Mouse (Mus musculus) forelimb bud, embryonic 11.5 days (tissue): Measurements from ENCODE around the gene Mrpl24.

ENCODE experiments used
- DNase-seq: peaks from one replicate; pipeline ENCODE4 v3.0.0-alpha.2; 2012; ENCODE audit warnings: low read depth, low spot score

Gene Mrpl24

DNA sequence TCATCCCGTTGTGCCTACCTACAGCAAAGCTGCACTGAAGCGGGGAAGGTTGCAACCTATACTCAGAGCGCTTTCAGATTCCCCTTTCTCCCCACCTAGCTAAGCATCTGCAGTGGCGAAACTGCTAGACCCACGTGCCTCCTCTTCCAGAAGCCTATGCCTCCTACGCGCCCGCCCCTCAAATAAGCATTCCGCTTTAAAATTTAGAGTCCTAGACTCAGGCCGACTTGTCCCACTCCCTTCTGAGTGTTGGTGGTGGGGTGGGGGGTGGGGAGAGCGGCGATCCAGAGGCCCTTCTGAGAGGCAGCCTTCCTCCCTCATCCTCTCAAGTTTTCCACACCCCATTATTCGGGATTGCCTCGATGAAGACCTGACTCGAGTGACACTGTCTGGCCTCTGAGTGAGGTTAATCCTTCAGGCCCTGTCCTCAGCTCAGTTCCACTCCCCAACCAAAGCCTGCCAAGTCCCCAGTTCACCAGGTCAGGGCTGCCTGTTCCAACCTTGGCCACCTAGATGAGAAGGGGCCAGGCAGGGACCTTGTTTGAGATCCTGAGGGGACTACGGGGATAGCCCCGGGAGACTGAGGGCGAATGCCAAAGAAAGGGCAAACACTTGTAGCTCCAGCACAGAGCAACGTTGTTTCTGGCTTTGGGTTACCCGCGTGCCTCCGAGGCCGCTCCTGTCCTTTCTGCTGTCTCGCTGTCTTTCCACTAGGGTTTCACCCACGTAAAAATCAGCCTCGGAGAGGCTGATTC lies 27.9 kb downstream of the Mrpl24 start:
- no peak for DNase-seq

DNA sequence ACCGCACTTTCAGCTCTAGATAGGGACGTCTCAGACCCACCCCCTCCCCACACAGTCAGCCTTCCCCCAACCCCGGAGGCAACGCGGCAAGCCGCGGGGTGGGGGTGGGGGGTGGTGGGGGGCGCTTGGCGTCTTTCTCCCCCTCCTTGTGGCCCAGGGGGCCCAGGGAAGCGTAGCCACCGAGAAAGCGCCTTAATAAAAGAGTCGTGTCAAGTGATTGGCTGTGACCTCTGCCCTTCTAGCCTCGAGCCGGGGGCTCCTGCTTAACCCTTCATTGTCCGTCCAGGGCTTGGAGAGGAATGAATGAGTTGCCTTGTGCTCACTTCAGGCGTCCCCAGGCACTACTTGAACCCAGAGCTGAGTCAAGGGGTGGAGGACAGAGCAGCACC lies 28.5 kb downstream of the Mrpl24 start:
- DNase-seq = peak; percentile 89

GRCm38 (mm10) chr3:87948378-87949265 lies 29.3 kb downstream of the Mrpl24 start, which contains the start of gene Crabp2:
Crabp2 (plus strand) TSS chr3:87948666.
- peak; percentile 83 for DNase-seq

DNA sequence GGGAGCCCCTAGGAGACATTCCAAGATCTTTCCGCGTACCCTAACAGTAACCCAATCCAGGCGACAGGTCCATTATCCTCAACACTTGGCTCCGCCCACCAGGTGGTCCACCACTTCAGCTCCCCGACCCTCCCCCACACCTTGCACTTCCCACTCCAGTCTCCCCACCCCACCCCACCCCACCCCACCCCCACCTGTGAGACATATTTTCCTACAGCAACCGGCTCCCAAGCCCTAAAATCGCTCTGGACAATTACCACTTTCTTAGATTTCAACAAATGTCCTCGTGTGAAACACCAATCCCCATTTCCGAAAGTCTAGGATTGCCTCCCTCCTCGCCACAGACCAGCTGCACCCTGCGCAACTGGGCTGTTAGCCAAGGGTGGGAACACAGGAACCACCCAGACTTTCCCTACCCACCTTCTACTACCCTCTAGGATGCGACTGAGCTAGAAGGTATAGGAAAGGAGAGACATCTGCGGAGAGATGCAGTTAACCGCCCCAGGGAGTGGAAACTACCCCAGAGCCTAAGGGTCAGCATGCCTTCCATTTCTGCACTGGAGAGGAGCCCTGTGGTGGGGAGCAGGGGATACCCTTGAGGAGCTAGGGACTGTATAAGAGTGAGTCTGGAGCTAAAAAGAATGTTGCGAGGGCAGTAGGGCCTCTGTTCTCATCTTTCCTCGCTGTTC lies 30.1 kb downstream of the Mrpl24 start:
- peak; percentile 75 for DNase-seq

DNA sequence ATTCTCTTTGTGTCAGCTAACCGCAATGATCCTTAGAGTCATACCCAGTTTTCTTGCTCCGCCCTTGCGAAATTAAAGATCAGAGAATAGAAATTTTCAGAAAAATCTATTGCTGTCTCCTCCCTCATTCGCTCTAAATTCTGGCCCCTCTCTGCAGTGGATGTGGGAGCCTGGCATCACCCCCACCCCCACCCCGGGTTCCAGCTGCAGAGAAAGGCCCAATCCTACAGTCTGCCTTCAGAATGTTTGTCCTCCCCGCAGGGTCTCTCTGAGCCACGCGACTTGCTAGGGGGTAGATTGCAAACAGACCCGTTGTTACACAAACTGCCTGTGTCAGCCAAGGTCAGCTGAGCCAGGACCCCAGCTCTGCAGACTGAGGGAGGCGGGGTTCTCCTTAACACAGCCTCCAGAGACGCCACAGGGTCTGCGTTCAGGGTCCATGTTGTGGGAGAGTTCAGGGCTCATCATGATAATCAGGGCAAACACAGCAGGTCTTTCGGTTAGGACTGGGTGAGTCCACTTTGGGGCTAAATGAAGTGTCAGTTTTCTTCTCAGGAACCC lies 30.7 kb downstream of the Mrpl24 start:
- DNase-seq = no peak

DNA sequence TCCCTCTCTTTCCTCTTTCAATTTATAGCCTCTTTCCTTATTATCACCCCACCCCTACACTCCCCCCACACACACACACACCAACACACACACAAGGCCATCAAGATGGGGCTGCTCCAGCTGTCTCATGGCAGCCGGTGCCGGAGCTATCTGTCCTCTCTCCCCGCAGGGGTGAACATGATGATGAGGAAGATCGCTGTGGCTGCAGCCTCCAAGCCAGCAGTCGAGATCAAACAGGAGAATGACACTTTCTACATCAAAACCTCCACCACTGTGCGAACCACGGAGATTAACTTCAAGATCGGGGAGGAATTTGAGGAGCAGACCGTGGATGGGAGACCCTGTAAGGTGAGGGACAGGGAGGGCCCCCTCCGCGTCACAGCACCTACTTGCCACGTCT lies 32.6 kb downstream of the Mrpl24 start:
- no peak for DNase-seq

DNA sequence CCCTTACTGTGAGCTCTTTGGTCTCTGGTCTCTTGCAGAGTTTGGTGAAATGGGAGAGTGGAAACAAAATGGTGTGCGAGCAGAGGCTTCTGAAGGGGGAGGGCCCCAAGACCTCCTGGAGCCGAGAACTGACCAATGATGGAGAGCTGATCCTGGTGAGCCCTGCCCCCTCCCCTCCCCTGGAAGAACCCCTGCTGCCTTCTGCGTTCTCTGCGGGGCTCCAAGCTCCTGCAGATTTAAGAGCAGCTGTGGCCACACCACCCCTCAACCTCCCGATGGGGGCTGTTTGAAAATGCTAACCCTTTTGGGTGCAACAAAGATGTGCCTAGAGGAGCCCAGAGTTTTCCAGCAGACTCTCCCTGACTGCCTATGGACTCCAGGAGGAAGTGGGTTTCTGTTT lies 33.1 kb downstream of the Mrpl24 start:
- no peak for DNase-seq

DNA sequence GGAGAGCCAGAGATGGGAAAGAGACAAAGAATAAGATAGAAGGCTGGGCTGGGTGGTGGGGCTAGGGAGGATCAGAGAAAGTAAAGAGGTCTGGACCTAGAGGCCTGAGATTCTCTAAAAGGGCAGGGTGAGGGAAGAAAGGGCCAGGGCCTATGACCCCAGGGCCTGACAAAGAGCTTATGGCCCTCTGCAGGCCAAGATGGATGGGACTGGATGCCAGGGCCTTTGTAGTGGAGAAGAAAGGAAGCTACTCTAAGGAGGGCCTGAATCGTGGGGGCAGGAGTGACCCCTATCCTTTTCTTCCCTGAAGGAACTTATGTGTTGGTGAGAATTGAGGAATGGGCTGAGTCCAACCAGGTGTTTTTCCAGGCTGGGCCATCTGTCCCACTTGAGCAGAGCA lies 38.8 kb downstream of the Mrpl24 start:
- DNase-seq = no peak

DNA sequence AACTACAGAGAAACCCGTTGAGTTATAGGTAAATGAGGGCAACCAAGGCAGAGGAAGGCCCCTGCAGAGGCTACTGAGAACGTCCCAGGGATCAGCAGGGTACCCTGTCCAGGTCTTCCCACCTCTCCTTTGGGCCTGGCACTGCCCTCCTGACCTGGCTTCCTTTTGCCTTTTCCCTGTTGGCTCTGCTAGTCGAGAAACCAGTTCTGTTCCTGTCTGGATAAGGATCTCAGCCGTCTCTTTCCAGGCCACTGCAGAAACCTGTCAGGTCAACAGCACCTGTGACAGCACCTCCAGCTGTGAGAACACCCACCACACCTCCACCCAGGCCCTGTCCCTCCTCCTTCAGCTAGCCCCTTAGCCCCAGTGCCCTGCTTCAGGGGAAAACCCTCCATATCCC lies 39.2 kb downstream of the Mrpl24 start:
- DNase-seq = no peak

DNA sequence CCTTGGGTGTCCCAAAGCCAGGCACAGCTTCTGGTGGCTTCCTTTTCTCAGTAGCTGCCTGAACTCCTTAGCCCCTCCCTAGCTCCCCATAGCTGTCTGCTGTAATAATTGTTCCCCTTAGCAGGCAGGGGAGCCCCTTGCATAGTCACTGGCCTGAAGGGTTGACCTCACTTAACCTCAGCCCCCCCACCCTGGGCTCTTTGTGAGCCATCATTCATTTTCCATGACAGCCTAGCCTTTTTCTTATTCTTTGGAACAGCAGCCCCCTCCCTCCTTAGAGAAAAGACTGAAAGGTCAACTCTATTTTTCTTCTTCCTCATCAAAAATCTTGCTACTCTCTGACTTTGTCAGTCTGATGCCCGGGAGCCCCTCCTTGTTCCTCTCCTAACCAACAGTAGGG lies 39.7 kb downstream of the Mrpl24 start:
- no peak for DNase-seq

- no peak for DNase-seq
These were observed 40.1 kb downstream of the Mrpl24 start for GRCm38 (mm10) chr3:87959371-87959770.

DNA sequence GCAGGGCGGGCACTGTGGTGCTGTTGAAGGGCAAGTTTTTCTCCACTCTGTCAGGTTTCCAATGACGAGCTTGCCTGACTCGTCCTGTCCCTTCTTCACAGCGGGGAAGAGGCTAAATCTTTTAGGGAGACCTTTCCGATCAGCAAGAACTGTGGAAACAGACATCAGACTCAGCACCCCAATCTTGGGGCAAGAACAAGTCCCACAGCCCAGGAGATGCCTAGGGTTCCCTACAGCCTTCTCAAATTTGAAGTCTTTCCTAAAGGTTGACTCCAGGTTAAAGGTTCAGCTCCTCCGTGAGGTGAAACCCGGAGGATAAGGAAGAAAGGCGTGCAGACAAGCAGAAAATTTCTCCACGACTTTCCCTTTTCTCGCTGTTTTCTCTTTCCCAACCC lies 40.9 kb downstream of the Mrpl24 start:
- DNase-seq = no peak

DNA sequence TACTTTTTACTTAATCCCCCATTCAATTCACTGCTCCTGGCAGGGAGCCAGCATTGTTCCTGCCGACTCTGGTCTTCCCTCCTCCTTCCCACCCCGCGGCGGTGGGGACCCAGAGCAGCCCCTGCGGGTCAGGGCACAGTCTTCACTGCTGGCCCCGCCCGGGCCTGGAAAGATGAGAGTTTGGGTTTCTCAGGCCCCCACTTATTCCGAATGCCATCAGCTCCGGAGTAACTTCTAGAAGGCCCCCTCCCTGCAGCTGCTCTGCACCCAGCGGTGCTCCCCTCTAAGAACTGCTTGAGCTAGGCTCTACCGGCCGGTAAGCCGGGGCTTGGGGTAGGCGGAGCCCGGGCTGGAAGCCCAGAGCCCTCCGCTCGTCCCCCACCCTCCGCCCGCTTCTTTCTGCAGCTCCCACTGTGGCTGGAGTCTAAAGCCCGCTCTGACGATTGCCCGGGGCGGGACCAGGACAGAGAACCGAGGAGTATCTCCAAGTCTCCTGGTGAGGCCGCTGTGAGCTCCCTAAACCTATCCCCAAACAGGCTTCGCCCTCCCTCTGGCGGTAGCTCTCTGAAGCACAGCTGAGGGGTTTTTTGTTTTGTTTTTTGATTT lies 41.4 kb downstream of the Mrpl24 start:
- DNase-seq = peak; percentile 96

- peak; percentile 82 for DNase-seq
These were observed 51.1 kb downstream of the Mrpl24 start for GRCm38 (mm10) chr3:87970184-87970938.

GRCm38 (mm10) chr3:87970939-87971488 lies 51.7 kb downstream of the Mrpl24 start, which contains the start of gene Nes:
Nes (plus strand) TSS chr3:87971078.
- peak; percentile 80 for DNase-seq

DNA sequence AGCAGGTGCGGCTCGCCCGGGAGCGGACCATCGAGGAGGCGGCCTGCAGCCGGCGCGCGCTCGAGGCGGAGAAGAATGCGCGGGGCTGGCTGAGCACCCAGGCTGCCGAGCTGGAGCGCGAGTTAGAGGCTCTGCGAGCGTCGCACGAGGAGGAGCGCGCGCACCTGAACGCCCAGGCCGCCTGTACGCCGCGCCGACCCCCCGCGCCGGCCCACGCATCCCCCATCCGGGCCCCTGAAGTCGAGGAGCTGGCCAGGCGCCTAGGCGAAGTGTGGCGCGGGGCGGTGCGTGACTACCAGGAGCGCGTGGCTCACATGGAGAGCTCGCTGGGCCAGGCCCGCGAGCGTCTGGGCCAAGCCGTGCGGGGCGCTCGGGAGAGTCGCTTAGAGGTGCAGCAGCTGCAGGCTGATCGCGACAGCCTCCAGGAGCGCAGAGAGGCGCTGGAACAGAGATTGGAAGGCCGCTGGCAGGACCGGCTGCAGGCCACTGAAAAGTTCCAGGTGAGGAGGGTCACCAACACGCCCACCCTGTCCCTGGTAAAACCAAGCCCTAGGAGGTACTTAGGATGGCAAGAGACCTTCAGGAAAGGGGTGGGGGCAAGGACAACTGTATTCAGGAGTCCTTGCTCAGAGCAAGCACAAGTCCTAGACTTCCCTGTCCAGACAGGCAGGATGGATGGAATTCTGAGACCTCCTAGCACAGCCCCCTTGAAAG lies 52.3 kb downstream of the Mrpl24 start:
- DNase-seq = no peak

GRCm38 (mm10) chr3:87972203-87972664 lies 52.9 kb downstream of the Mrpl24 start:
- DNase-seq = no peak

- no peak for DNase-seq
These were observed 53.5 kb downstream of the Mrpl24 start for GRCm38 (mm10) chr3:87972776-87973175.
